Mouse (Mus musculus) adipose tissue, adult 10 weeks (tissue): Measurements from ENCODE around the gene Aptx. TPM values are rescaled to one million over a fixed set of nuclear protein-coding genes. Genes with fewer than 3 reads are reported as not detected.

ENCODE experiments used
- polyA plus RNA-seq: library from polyadenylated mRNA; stranded (reverse); fragments of 350-450 nt; fragmentation: Illumina TruSeq; extraction: RNeasy Lipid Tissue Mini Kit (QIAGEN cat#74804); gene quantifications from one replicate; pipeline ENCODE4 v1.2.3, GENCODE M21; 2014; ENCODE audit warnings: low read depth, low replicate concordance

Aptx gene
- 21.0 TPM for polyA plus RNA-seq

DNA sequence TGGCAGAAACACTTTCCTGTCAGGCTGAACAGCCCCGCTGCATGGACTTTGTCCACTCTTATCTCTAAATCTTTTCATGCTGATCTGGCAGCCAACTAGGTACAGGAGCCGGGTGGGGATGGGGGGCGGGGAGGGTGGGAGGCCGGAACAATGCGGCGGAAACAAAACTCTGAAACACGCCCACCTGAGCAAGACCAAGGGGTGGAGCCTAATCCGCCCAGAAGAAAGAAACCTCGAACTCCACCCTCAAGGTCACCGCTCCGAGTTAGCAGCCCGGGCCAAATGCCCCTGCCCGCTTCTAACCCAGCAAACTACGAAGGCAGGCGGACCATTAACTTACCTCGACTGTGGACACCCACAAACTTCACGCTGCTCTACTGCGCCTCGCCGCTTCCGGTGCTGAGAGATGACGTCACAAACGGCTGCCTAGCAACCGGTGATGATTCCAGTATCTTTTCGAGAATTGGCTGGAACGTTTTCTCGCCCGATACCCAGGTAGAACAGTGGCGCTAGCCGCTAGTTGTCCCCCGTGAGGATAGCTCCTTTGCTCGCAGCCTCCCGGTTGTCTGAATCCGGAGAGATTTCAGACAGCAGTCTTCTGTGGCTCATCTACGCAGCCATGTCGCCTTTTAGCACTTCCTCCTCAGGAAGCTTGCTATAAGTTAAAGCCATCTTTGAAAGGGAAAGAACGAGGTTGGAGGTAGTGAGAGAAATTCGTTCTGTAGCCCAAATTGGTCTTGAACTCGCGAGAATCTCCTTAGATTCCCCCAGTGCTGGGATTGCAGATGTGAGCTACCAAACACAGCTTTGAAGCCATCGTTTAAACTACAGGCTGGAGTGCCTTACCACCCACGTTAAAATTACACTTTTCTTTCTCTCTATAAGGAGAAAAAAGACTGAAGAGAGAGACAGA lies at the start of gene Aptx:
TSS of gene Aptx (minus strand) at position 398 of the 913 bp plus-strand sequence.

DNA sequence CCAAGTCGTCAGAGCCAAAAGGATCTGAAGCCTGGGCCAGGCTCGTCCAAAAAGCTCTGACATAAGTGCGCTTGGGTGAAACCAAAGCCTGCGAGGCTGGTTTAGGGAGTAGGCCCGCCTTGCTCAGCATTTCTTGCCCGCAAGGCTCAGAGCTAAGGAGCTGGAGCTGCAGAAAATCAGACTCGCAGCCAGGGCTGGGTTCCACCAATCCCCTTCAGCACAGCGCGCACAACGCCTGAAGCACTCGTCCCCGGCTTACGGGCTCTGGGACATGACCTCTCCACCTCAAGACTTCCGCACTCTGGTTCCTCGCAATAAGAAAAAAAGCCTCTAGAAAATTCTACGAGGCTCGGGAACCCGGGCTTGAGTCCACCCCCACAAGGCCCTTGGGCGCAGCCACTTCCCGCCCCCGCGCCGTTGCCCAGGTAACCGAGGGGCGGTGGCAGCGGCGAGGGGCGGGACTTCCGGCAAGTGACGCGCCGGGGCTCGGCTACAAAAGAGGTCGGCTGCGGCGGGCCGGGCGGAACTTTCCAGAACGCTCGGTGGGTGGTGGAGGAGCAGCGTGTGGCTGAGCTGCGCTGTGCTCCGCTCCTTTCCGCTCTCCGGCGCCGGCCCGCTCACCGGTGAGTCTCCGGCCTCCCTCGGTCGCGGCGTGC lies 19.1 kb upstream of the Aptx start, which contains the start of gene Dnaja1:
TSS of gene Dnaja1 (plus strand) at position 140 of the 656 bp plus-strand sequence.

Other genes starting within 250 kb of the Aptx start
- gene Tmem215, start 231.0 kb downstream of the Aptx start, polyA plus RNA-seq, result not detected
- gene Dnaja1, start 19.0 kb upstream of the Aptx start, polyA plus RNA-seq, result 198 TPM
- gene Smu1, start 54.7 kb upstream of the Aptx start, polyA plus RNA-seq, result 46.3 TPM
- gene B4galt1, start 150.8 kb upstream of the Aptx start, polyA plus RNA-seq, result 67.6 TPM
- 2.1 TPM for gene Spink4, start 216.9 kb upstream of the Aptx start, polyA plus RNA-seq
- gene Bag1, start 245.1 kb upstream of the Aptx start, polyA plus RNA-seq, result 248 TPM
- 107 TPM for gene Chmp5, start 245.2 kb upstream of the Aptx start, polyA plus RNA-seq